Mouse (Mus musculus) spleen, postnatal 36 days (tissue): ENCODE measurements around the gene Olfr1362.

ENCODE experiments used
- DNase-seq, 2 experiments: peaks; one replicate each; pipeline ENCODE4 v3.0.0; 2022; ENCODE audit warnings: low spot score in 2 of 2, mixed read lengths in 1 of 2

Gene Olfr1362

DNA sequence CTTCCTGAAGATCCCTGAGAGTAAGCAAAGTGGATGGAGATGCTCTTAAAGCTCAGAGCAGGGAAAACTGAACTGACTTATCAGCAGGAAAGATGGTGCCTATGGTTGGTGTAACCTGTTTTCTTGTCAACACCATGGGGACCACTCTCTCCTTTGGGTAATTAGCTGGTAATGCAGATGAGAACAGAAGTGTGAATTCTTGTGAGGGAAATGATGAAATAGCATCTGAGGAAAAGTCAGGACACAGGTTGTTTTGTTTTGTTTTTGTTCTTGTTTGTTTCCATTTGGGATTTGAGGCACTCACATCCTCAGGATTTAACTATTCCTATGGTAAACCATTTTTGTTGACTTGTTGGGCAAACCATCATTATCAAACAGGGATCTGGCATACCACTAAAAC, at the start of gene Olfr1362:
TSS of gene Olfr1362 (minus strand) at position 101 of the 400 bp plus-strand sequence.
- DNase-seq: no peak

- no peak for DNase-seq
These were observed 49.5 kb upstream of the Olfr1362 start, which contains the start of gene Olfr1361 for GRCm38 (mm10) chr13:21663286-21663685. Olfr1361 (minus strand) TSS chr13:21663386.

DNA sequence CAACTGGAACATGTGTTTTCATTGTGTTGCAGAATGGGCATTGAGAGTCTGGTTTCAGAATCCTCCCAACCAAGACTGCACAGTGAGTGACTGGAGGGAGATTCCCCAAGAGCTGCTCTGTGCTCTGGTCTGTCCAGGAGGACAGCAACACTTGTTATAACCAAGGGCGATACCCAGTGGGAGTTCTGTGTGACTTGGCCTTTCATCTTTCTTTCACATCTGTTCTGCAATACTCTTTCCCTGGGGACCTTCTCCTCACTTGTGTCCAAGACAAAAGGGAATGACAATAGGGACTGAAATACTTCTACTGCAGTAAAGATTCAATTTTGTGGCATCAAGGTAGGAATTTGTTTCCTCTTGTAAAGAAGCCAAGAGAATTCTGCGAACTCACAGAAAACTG, 28.6 kb upstream of the Olfr1362 start, which contains the start of gene Olfr11:
TSS of gene Olfr11 (minus strand) at position 101 of the 400 bp plus-strand sequence.
- DNase-seq: no peak

- DNase-seq: no peak
These were observed 22.2 kb downstream of the Olfr1362 start for GRCm38 (mm10) chr13:21591618-21592017.

DNA sequence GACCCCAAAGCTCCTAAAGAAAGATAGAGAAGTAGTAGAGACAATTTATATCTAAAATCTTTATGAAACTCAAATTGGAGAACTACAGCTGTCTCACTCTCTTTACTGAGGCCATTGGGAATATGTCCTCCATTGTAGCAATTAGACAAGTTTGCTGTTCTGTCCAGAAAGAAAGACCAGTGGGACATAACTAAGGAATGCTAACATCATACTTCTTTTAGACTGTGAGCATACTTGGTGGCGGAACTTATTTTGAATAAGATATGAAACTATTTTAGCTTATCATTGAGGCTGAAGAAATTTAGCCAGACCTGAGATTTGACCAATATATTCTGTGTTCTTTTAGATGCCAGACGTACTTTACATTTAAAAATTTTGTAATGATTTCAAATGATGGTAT, 32.2 kb downstream of the Olfr1362 start, which contains the start of gene Olfr1364:
TSS of gene Olfr1364 (minus strand) at position 101 of the 400 bp plus-strand sequence.
- DNase-seq: no peak
